Mouse (Mus musculus): Measurements from ENCODE around the gene Gm49383. TPM values are rescaled to one million over a fixed set of nuclear protein-coding genes. Genes with fewer than 3 reads are reported as not detected.

Gene Gm49383
- polyA plus RNA-seq (2012; rRNA removed): 0.11 TPM in 1 of 2 replicates, not detected in the other

DNA sequence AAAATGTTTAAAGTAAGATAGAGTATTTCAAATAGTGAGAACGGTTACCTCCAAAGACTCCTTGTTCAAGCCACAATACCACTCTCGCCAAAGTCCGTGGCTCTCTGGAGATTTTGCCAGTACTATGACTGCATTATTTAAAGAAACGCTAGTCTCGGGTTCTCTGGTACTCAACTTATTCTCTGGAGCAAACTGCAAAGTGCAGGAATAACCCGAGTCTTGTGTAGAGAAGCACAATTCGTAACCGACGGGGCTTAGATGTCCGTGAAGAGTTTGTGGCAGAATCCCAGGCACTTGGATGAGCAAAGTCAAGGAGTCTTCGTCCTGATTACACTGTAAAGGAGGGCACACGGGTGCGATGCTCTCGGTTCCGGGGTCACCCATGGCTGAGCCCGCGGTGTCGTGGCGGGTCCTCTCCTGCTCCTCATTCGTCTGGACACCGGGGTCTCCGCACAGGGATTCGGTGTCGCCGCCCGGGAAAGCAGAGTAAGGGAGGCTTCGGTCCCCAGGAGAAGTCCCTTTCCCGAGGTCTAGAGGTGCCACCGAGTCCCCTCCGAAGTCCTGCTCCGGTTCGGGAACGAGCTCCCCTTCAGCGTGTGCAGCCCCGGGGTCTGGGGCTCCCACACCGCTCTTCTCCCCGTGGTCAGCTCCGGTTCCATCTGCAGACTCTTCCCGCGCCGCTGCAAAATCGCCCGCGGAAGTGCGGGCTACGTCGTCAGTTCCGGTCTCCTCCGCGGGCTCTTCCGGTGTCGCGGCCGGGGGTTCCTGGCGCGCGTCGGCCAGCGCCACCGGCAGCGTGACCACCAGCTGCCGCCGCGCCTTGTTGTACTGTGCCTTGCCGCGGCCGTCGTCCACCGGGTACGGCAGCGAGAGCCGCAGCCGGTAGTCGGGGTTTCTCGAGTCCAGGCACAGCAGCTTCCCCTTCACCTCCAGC is at the start of gene Gm49383:
Gene Gm49383, minus strand, starts transcription at position 661 of the 934 bp plus-strand sequence.
- H3K4me1 ChIP-seq (ENCODE audit: control insufficient read depth, insufficient read depth, low read length): peaks cover 4% of the 10 kb centered on the region
- no peaks in the 10 kb centered on the region for H3K27me3 ChIP-seq (ENCODE audit: control insufficient read depth, insufficient read depth, low read length)
- peak within 1 kb of the TSS; percentile 92 for H3K4me3 ChIP-seq (ENCODE audit: control insufficient read depth, low read depth, low read length)
- peak within 1 kb of the TSS; percentile 98 for H3K27ac ChIP-seq (ENCODE audit: control insufficient read depth, insufficient read depth, low read depth, low read length)
- TF ChIP-seq POLR2A (IDR thresholded peaks at IDR 0.05; ENCODE audit: control insufficient read depth, low read depth, low read length) (peak; percentile 47; the same call in 1 of the 2 replicates), CTCF (IDR thresholded peaks at IDR 0.05; ENCODE audit: control insufficient read depth, insufficient read depth, insufficient replicate concordance, low read depth, low read length) (no peak)
- H3K36me3 ChIP-seq (ENCODE audit: control insufficient read depth, insufficient read depth, low read length): no peaks in the 10 kb centered on the region; the same call in 1 of the 2 replicates

DNA sequence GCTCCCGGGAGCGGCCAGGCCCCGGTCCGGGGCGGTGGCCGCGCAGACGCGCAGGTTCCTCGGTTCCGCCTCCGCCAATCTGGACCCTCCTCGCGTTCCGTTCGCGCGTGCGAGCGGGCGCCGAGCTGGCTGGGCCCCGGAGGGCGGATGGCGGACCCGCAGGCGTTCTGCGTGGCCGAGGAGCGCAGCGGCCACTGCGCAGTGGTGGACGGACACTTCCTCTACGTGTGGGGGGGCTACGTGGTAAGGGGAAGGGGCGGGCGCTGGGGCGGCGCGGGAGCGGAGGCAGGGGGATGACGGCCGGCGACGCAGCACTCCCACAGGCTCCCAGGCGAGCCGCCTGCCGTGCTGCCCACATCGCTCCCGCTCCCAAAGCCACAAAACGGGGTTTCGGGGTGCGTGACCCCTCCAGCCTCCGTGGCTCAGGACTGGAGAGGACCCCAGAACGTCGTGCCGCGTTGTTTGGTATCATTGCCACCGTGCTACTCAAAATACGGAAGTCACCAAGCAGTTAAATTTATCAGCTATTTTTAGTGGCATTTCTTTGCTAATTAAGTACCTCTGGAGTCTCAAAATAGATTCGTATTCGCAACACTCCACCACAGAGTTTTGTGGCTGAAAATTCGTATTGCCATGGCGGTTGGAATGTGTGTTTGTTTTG is 45.0 kb upstream of the Gm49383 start:
- Histone ChIP-seq H3K27me3 (ENCODE audit: control insufficient read depth, insufficient read depth, low read length) (no peaks in the 10 kb centered on the region), H3K27ac (ENCODE audit: control insufficient read depth, insufficient read depth, low read depth, low read length) (peak overlapping the region; percentile 82), H3K4me1 (ENCODE audit: control insufficient read depth, insufficient read depth, low read length) (peaks cover 5% of the 10 kb centered on the region), H3K36me3 (ENCODE audit: control insufficient read depth, insufficient read depth, low read length) (no peaks in the 10 kb centered on the region), H3K4me3 (ENCODE audit: control insufficient read depth, low read depth, low read length) (peak overlapping the region; percentile 95)
- TF ChIP-seq POLR2A (IDR thresholded peaks at IDR 0.05; ENCODE audit: control insufficient read depth, low read depth, low read length): peak; percentile 79; the same call in 1 of the 2 replicates
- no peak for TF ChIP-seq CTCF (IDR thresholded peaks at IDR 0.05; ENCODE audit: control insufficient read depth, insufficient read depth, insufficient replicate concordance, low read depth, low read length)

DNA sequence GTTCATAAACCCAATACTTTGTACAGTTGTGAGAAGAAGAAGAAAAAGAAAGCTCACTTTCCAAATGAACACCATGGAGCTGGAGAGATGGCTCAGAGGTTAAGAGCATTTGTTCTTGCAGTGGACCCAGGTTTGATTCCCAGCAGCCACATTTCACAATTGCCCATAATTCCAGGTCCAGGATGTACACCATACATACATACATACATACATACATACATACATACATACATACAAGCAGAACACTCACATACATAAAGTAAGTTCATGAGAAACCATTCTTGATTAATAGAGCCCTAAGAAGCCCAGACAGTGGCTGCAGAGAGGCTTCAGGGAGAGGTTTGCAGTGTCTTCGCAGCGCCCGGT is 44.5 kb upstream of the Gm49383 start:
- Histone ChIP-seq H3K4me1 (ENCODE audit: control insufficient read depth, insufficient read depth, low read length) (peaks cover 5% of the 10 kb centered on the region), H3K27ac (ENCODE audit: control insufficient read depth, insufficient read depth, low read depth, low read length) (peak overlapping the region; percentile 77), H3K27me3 (ENCODE audit: control insufficient read depth, insufficient read depth, low read length) (no peaks in the 10 kb centered on the region), H3K36me3 (ENCODE audit: control insufficient read depth, insufficient read depth, low read length) (no peaks in the 10 kb centered on the region), H3K4me3 (ENCODE audit: control insufficient read depth, low read depth, low read length) (peak overlapping the region; percentile 95)
- no peak for TF ChIP-seq CTCF (IDR thresholded peaks at IDR 0.05; ENCODE audit: control insufficient read depth, insufficient read depth, insufficient replicate concordance, low read depth, low read length)
- no peak for TF ChIP-seq POLR2A (IDR thresholded peaks at IDR 0.05; ENCODE audit: control insufficient read depth, low read depth, low read length)

- Histone ChIP-seq H3K27ac (ENCODE audit: control insufficient read depth, insufficient read depth, low read depth, low read length) (peak within 1 kb of the TSS; percentile 82), H3K4me1 (ENCODE audit: control insufficient read depth, insufficient read depth, low read length) (peaks cover 5% of the 10 kb centered on the region), H3K27me3 (ENCODE audit: control insufficient read depth, insufficient read depth, low read length) (no peaks in the 10 kb centered on the region), H3K36me3 (ENCODE audit: control insufficient read depth, insufficient read depth, low read length) (no peaks in the 10 kb centered on the region), H3K4me3 (ENCODE audit: control insufficient read depth, low read depth, low read length) (peak within 1 kb of the TSS; percentile 95)
- TF ChIP-seq POLR2A (IDR thresholded peaks at IDR 0.05; ENCODE audit: control insufficient read depth, low read depth, low read length) (no peak), CTCF (IDR thresholded peaks at IDR 0.05; ENCODE audit: control insufficient read depth, insufficient read depth, insufficient replicate concordance, low read depth, low read length) (no peak)
Observed at GRCm38 (mm10) chr12:69240876-69241275, 44.0 kb upstream of the Gm49383 start, which contains the start of gene Klhdc1. Klhdc1 (plus strand) TSS chr12:69241176.

- H3K27me3 ChIP-seq (ENCODE audit: control insufficient read depth, insufficient read depth, low read length): no peaks in the 10 kb centered on the region
- TF ChIP-seq POLR2A (IDR thresholded peaks at IDR 0.05; ENCODE audit: control insufficient read depth, low read depth, low read length) (no peak), CTCF (IDR thresholded peaks at IDR 0.05; ENCODE audit: control insufficient read depth, insufficient read depth, insufficient replicate concordance, low read depth, low read length) (no peak)
- peaks cover 5% of the 10 kb centered on the region for H3K4me1 ChIP-seq (ENCODE audit: control insufficient read depth, insufficient read depth, low read length)
- H3K36me3 ChIP-seq (ENCODE audit: control insufficient read depth, insufficient read depth, low read length): no peaks in the 10 kb centered on the region
- no peak overlapping the region for H3K4me3 ChIP-seq (ENCODE audit: control insufficient read depth, low read depth, low read length)
- H3K27ac ChIP-seq (ENCODE audit: control insufficient read depth, insufficient read depth, low read depth, low read length): no peak overlapping the region
Observed at GRCm38 (mm10) chr12:69238284-69238683, 41.4 kb upstream of the Gm49383 start.

DNA sequence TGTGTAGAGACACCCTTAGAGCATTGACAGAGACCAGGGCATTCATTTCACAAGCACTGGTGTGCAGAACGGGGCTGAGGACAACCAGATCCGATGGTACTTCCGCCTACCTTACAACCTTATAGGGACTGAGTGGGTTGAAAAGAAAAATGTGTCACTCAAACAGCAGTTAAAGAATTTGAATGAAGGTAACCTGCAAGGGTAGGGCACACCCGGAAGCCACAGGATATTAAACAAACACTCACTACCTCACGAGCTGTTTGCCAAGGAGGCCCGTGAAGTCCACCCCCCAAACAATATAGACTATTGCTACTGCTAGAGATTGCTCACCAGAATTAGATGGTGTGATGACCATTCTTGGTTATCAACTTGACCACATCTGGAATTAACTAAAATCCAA is 38.9 kb upstream of the Gm49383 start:
- no peak for TF ChIP-seq POLR2A (IDR thresholded peaks at IDR 0.05; ENCODE audit: control insufficient read depth, low read depth, low read length)
- no peak for TF ChIP-seq CTCF (IDR thresholded peaks at IDR 0.05; ENCODE audit: control insufficient read depth, insufficient read depth, insufficient replicate concordance, low read depth, low read length)
- Histone ChIP-seq H3K36me3 (ENCODE audit: control insufficient read depth, insufficient read depth, low read length) (no peaks in the 10 kb centered on the region), H3K4me1 (ENCODE audit: control insufficient read depth, insufficient read depth, low read length) (peaks cover 5% of the 10 kb centered on the region), H3K27ac (ENCODE audit: control insufficient read depth, insufficient read depth, low read depth, low read length) (0 out of 2 replicates have a peak overlapping the region, but pooled peaks have one; percentile 21), H3K4me3 (ENCODE audit: control insufficient read depth, low read depth, low read length) (peak overlapping the region; percentile 42), H3K27me3 (ENCODE audit: control insufficient read depth, insufficient read depth, low read length) (no peaks in the 10 kb centered on the region)

GRCm38 (mm10) chr12:69229251-69229650 is 32.3 kb upstream of the Gm49383 start:
- Histone ChIP-seq H3K36me3 (ENCODE audit: control insufficient read depth, insufficient read depth, low read length) (no peaks in the 10 kb centered on the region), H3K4me1 (ENCODE audit: control insufficient read depth, insufficient read depth, low read length) (no peaks in the 10 kb centered on the region), H3K27me3 (ENCODE audit: control insufficient read depth, insufficient read depth, low read length) (no peaks in the 10 kb centered on the region), H3K4me3 (ENCODE audit: control insufficient read depth, low read depth, low read length) (no peak overlapping the region), H3K27ac (ENCODE audit: control insufficient read depth, insufficient read depth, low read depth, low read length) (no peak overlapping the region)
- TF ChIP-seq POLR2A (IDR thresholded peaks at IDR 0.05; ENCODE audit: control insufficient read depth, low read depth, low read length) (no peak), CTCF (IDR thresholded peaks at IDR 0.05; ENCODE audit: control insufficient read depth, insufficient read depth, insufficient replicate concordance, low read depth, low read length) (peak; percentile 25; the same call in 1 of the 2 replicates)

All from testis, adult 2 months (tissue).